Mouse (Mus musculus): Measurements from ENCODE around the gene Tnk2. TPM values are rescaled to one million over a fixed set of nuclear protein-coding genes. Genes with fewer than 3 reads are reported as not detected.

The Tnk2 gene
- 5.9 and 6.9 TPM in 2 replicates for total RNA-seq (2015)
- total RNA-seq (2017) = 8.0 and 15.5 TPM in 2 replicates

- ATAC-seq (replicated peaks; ENCODE audit: poor library complexity) = peak; percentile 72
Observed at GRCm38 (mm10) chr16:32643661-32644061, at the start of gene Tnk2. Gene Tnk2, plus strand, starts transcription at chr16:32643874.

DNA sequence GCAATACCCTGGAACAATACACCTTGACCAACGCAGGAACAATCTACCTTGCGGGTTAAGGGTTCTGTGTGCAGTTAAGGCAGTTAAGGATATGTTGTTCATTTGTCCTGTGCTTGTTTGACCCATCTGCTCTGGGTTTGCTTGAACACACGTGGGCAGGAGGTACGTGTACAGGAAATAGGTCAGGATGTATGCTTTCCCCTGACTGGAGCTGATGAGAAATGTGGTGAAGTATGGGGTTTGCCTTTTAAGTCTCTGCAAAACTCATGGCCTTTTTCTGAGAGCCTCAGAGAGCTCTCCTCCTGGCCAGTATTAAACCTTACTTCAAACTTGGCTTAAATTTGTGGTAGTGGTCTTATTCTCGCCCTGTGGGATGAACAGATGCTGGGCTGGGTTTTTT, 49.8 kb upstream of the Tnk2 start:
- ATAC-seq (replicated peaks; ENCODE audit: poor library complexity) = no peak

GRCm38 (mm10) chr16:32594701-32595100, 49.0 kb upstream of the Tnk2 start:
- ATAC-seq (replicated peaks; ENCODE audit: poor library complexity) = no peak; the same call in 1 of the 2 replicates

- peak; percentile 89 for ATAC-seq (replicated peaks; ENCODE audit: poor library complexity)
Observed at GRCm38 (mm10) chr16:32595142-32595855, 48.4 kb upstream of the Tnk2 start.

DNA sequence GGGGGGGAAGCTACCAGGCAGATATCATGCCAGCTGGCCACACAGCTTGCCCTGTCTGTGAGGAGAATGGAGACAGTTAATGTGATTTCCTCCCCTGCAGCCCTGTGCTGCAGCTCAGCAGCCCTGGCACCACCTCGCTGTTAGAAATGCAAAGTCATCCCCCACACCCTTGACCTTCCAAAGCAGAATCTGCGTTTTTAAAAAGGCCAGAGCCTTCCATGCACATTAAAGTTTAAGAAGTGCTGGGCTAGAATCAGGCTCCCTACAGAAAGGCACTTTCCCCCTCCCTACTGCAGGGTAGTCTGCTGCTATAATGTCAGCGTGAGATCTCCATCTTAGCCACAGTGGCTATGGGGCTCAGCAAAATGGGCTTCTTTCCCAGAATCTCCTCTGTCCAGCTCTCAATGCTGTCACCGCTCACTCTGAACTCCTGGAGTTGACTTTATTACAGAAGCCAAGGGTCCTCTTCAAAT, 45.7 kb upstream of the Tnk2 start:
- ATAC-seq (replicated peaks; ENCODE audit: poor library complexity) = peak; percentile 58

DNA sequence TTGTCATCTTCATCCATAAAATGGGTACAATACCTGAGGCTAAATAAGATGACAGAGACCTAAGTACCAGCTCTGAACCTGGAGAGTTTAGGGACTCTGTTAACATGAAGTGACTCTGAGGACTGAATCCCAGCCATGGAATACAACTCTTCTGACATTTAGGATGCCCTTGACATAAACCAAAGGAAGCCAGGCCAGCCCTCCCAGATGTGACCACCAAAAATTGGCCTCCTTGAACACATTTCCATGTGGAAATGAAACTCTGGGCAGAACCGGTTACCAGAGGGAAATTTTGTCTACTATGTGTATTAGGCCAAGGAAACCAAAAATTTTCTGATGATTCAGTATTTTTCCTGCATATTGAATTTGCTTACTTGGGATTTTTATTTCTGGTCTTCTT, 44.5 kb upstream of the Tnk2 start:
- ATAC-seq (replicated peaks; ENCODE audit: poor library complexity) = no peak

DNA sequence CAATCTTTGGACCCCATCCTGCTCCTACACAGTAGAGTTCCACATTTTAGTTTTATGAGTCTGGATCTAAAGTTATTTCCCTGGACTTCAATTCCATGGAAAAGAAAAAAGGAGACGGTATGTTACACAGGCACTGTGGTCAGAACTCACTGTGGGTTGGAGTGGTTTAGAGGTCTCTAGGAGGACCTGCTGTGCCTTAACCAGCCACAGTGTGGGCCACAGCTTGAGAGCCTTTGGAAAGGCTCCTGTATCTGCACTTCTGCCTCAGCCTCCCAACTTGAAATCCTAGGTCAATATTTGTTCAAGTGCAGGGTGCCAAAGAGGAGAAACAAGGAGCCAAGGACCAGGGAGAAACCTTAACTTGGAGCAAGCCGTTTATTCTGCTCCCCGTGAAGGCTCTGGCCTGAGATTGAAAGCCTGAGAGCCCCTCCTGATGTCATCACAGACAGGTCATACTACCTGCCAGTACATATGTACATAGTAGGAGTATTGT, 41.4 kb upstream of the Tnk2 start:
- ATAC-seq (replicated peaks; ENCODE audit: poor library complexity) = no peak

GRCm38 (mm10) chr16:32607562-32608343, 35.9 kb upstream of the Tnk2 start:
- no peak for ATAC-seq (replicated peaks; ENCODE audit: poor library complexity)

DNA sequence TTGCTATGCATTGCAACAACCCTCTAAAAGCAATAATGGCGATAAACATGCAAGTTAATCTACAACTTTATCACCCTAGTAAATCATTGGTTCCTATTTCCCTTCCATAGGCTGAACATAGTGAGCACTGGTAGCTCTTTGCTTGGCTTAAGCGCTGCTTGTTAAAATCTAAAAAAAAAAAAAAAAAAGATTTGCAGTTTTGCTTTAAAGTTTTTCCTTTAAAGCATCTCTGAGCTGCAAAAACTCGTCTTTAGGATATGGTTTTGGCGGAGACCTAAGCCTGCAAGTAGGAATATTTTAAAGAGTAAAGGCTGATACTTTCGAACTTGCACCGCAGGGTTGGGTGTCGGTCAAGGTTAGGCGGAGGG, 35.3 kb upstream of the Tnk2 start:
- no peak for ATAC-seq (replicated peaks; ENCODE audit: poor library complexity)

DNA sequence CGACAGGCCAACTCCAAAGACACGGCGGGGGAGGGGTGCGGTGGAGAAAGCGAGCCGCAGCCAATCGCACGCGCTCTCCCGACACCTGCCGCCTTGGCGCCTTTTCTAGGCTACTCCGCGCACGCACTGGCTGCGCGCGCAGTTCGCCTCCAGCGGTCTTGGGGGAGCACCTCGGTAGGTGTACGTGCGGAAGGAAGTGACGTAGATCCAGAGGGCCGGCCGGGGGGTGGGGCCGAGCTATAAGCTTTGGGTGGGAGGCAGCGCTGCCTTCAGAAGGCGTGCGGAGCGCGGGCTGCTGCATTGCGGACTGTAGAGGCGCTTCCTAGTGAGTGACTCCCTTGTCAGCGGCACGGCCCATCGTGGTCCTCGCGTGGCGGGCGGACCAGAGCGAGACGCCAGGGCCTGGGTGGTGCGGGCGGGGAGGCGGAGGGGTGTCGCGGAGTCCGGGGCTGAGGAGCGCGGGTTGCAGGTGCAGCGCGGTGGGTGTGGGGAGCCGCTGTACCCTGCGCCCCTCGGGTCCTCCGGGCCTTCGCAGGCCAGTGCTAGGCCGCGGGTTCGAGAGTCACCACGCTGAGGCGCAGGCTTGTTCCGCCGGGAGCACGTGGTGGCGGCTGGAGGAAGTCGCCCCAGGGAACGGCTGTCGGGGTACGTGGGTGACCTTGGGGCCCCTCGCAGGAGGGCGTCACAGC, 34.8 kb upstream of the Tnk2 start, which contains the start of gene Tfrc:
Gene Tfrc, plus strand, starts transcription at position 209 of the 689 bp plus-strand sequence.
- peak; percentile 86 for ATAC-seq (replicated peaks; ENCODE audit: poor library complexity)

DNA sequence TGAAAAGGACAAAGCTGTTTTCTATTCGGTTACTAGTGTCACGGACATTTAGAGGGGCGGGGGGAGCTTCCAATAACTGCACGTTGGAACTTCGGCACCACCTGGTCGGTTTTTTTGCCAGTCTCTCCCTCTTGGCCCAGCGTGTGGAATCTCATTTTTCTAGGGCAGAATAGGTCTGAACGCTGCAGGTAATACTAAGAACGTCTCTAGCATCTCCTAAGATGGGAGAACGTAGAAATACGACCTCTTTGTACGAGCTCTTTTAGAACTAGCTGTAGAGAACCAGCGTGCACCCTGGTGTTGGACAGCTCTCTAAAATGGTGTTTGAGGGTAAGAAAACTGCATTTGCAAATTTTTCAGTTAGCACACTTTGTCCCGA, 34.3 kb upstream of the Tnk2 start:
- ATAC-seq (replicated peaks; ENCODE audit: poor library complexity) = no peak

GRCm38 (mm10) chr16:32610460-32611255, 33.0 kb upstream of the Tnk2 start:
- ATAC-seq (replicated peaks; ENCODE audit: poor library complexity) = no peak

DNA sequence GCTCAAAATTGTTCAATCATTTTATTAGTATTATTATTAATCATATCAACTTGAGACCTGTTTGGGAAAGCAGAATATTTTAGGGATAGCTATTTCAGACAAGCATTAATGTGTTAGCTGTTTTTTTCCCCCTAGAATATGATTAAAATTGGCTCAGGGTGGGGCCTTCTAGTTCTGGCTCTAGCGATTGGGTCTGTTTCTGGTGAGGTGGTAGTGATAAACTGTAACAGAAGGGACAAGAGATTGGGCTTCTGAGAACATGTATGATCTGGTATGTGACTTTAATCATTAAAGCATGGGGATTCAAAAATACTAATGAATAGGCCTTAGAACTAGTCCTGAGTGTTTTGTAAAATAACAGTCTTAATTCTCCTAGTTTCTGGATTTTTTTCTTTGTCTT, 31.6 kb upstream of the Tnk2 start:
- ATAC-seq (replicated peaks; ENCODE audit: poor library complexity) = peak; percentile 30; the same call in 1 of the 2 replicates

DNA sequence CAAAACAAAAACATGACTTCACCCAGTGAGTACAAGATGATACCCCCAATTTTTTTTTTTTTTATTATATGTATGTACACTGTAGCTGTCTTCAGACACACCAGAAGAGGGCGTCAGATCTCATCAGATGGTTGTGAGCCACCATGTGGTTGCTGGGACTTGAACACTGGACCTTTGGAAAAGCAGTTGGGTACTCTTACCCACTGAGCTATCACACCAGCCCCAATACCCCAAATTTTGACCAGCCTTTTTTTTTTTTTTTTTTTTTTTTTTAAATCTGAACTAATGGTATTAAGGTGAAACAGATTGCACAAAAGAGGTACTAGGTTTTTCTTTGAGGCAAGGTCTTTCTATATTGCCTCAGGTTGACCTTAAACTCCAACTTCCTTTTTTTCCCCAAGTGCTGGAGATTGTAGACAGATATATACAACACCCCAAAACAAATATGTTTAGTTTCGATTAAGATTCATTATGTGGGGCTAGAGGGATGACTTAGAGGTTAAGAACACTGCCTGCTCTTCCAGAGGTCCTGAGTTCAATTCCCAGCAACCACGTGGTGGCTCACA, 30.3 kb upstream of the Tnk2 start:
- ATAC-seq (replicated peaks; ENCODE audit: poor library complexity) = no peak

GRCm38 (mm10) chr16:32614047-32614446, 29.6 kb upstream of the Tnk2 start:
- ATAC-seq (replicated peaks; ENCODE audit: poor library complexity) = peak; percentile 66

GRCm38 (mm10) chr16:32618946-32619345, 24.7 kb upstream of the Tnk2 start:
- ATAC-seq (replicated peaks; ENCODE audit: poor library complexity) = no peak

GRCm38 (mm10) chr16:32628140-32628539, 15.5 kb upstream of the Tnk2 start:
- ATAC-seq (replicated peaks; ENCODE audit: poor library complexity) = peak; percentile 39; the same call in 1 of the 2 replicates

GRCm38 (mm10) chr16:32632328-32632824, 11.3 kb upstream of the Tnk2 start:
- no peak for ATAC-seq (replicated peaks; ENCODE audit: poor library complexity)

GRCm38 (mm10) chr16:32633486-32634012, 10.1 kb upstream of the Tnk2 start:
- ATAC-seq (replicated peaks; ENCODE audit: poor library complexity) = no peak

DNA sequence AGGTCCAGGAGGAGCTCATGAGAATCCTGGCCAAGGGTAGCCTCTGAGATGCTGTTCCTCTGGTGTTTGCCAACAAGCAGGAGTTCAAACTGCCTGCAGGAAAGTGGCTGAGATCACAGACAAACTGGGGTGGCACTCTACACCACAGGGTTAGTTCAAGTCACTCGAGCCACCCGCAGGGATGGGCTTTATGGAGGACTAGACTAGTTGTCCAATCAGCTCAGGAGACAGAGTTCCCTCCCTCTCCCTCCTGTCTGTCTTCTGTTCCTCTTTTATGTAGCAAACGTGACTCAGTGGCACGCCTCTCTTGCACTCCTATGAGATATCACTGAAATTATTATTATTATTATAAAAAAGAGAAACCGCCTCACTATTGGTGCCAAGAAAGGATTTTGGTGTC, 9.5 kb upstream of the Tnk2 start:
- no peak; the same call in 1 of the 2 replicates for ATAC-seq (replicated peaks; ENCODE audit: poor library complexity)
